Comparison of ENCODE assay signal across 15 mouse cellular contexts in the genomic region with DNA sequence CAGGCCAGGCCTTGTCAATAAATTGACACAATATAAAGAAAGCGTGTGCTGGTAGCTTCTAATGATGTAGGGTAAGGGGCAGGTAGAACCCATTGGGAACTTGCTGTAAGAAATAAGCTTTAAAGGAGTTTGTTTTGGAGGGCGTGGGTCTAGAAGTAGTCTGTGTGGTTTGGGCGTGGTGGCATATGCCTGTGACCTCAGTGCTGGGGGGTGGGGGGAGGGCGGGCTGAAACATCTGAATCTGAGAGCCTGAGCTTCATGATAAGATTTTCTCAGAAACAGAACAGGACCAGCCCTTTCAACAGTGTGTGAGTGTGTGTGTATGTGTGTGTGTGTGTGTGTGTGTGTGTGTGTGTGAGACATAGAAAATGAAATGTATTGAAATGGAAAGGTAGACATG. TPM values are rescaled to one million over a fixed set of nuclear protein-coding genes. Genes with fewer than 3 reads are reported as not detected.
DNase-seq lines count a peak whose midpoint lies in the region; ATAC-seq lines count a peak whose summit lies in the region.
"Had no signal": no experiment of that assay in that cellular context is flagged by ENCODE, and none has a peak within 500 bp of the region (broad histone marks: within the 10 kb centered on the region; RNA-seq: fewer than 3 reads in every experiment).

No protein-coding gene starts in this region.

- peaks cover 18% of the 10 kb centered on the region for H3K4me1 ChIP-seq in liver, embryonic 16.5 days (ENCODE audit: control insufficient read depth, low read depth, low read length)
- H3K4me1 ChIP-seq: embryonic facial prominence, embryonic 12.5 days; lung, embryonic 15.5 days had no signal

- no peaks in the 10 kb centered on the region for H3K9me3 ChIP-seq in liver, embryonic 16.5 days (replicated peaks; ENCODE audit: control insufficient read depth, low read length)
- H3K9me3 ChIP-seq: embryonic facial prominence, embryonic 12.5 days; lung, embryonic 15.5 days had no signal

- no peaks in the 10 kb centered on the region for H3K27me3 ChIP-seq in liver, embryonic 16.5 days (ENCODE audit: control insufficient read depth, insufficient read depth, low read depth, low read length)
- H3K27me3 ChIP-seq: embryonic facial prominence, embryonic 12.5 days; lung, embryonic 15.5 days had no signal

- DNase-seq in 3134 (ENCODE audit: extremely low read depth, insufficient read length, low spot score) = peak; percentile 22
- DNase-seq in CD4-positive, CD25-positive, alpha-beta regulatory T cell, adult 2 months (ENCODE audit: low read depth, low spot score) = peak; percentile 91
- DNase-seq in gastrocnemius, postnatal 4 days (ENCODE audit: low spot score in 2 of 2) = no peak
- DNase-seq in thymus, postnatal 36 days = no peak
- no peak for DNase-seq in embryo, embryonic 9.5 days (ENCODE audit: extremely low spot score)
- DNase-seq in adrenal gland, postnatal 25 days = no peak
- DNase-seq: forebrain, postnatal 0 days; kidney, adult 9 months; right cerebral cortex, adult 18-20 months; thymus, postnatal 4 days had no signal

- H3K36me3 ChIP-seq in liver, embryonic 16.5 days (ENCODE audit: control insufficient read depth, insufficient read depth) = no peaks in the 10 kb centered on the region
- H3K36me3 ChIP-seq: embryonic facial prominence, embryonic 12.5 days; lung, embryonic 15.5 days had no signal

- no peak overlapping the region for H3K9ac ChIP-seq in liver, embryonic 16.5 days (ENCODE audit: low read depth, low read length)
- H3K9ac ChIP-seq: embryonic facial prominence, embryonic 12.5 days; forebrain, postnatal 0 days; lung, embryonic 15.5 days had no signal

- peak overlapping the region; percentile 52 for H3K4me2 ChIP-seq in liver, embryonic 16.5 days (ENCODE audit: low read depth, low read length)
- H3K4me2 ChIP-seq: embryonic facial prominence, embryonic 12.5 days; lung, embryonic 15.5 days had no signal

- 27% methylated on average over 4 of the region's 4 CpGs for WGBS in liver, embryonic 16.5 days (ENCODE audit: insufficient replicate concordance)

- no peak overlapping the region for H3K27ac ChIP-seq in liver, embryonic 16.5 days (ENCODE audit: low read length)
- H3K27ac ChIP-seq: embryonic facial prominence, embryonic 12.5 days; lung, embryonic 15.5 days had no signal

- H3K4me3 ChIP-seq in liver, embryonic 16.5 days (ENCODE audit: low read depth, low read length) = no peak overlapping the region
- H3K4me3 ChIP-seq: embryonic facial prominence, embryonic 12.5 days; lung, embryonic 15.5 days had no signal

- peak; percentile 88 for ATAC-seq in common myeloid progenitor, adult 5-6 weeks (replicated peaks; ENCODE audit: low read depth, poor library complexity, severe bottlenecking)
- peak; percentile 98 for ATAC-seq in liver, embryonic 16.5 days (ENCODE audit: low read depth)
- ATAC-seq: forebrain, postnatal 0 days had no signal

RNA-seq across cellular contexts. Expression of gene Aven, which starts 17.4 kb away (rescaled TPM):
- total RNA-seq in common myeloid progenitor, adult 5-6 weeks (2017) = 31.7 and 35.2 TPM in 2 replicates
- 3.4 and 3.7 TPM in 2 replicates for polyA plus RNA-seq in liver, embryonic 16.5 days (2015; fragmentation: Nextera tagmentation; extraction: Ambion mirVana)
- total RNA-seq in gastrocnemius, postnatal 4 days (2021) = 10 to 100 TPM; 13.7 to 14.4 TPM
- 19.2 and 21.4 TPM in 2 replicates for total RNA-seq in adrenal gland, postnatal 25 days (2021)

RNA-seq across cellular contexts. Expression of gene Chrm5, which starts 29.6 kb away (rescaled TPM):
- not detected in 2 replicates for total RNA-seq in common myeloid progenitor, adult 5-6 weeks (2017)
- not detected in 2 replicates for polyA plus RNA-seq in liver, embryonic 16.5 days (2015; fragmentation: Nextera tagmentation; extraction: Ambion mirVana)
- not detected for total RNA-seq in gastrocnemius, postnatal 4 days (2021)
- total RNA-seq in adrenal gland, postnatal 25 days (2021) = not detected in 2 replicates
- polyA plus RNA-seq: embryonic facial prominence, embryonic 12.5 days; heart, embryonic 16.5 days; lung, embryonic 15.5 days had no signal

RNA-seq across cellular contexts. Expression of gene Emc7, which starts 55.3 kb away (rescaled TPM):
- total RNA-seq in common myeloid progenitor, adult 5-6 weeks (2017) = 8.8 and 13.7 TPM in 2 replicates
- 12.9 and 13.2 TPM in 2 replicates for polyA plus RNA-seq in liver, embryonic 16.5 days (2015; fragmentation: Nextera tagmentation; extraction: Ambion mirVana)
- 10 to 100 TPM; 15.1 to 16.7 TPM for total RNA-seq in gastrocnemius, postnatal 4 days (2021)
- total RNA-seq in adrenal gland, postnatal 25 days (2021) = 28.3 and 30.8 TPM in 2 replicates

Comparison
In these comparisons a context has a peak if more than half of its experiments do, and no peak if none do; other contexts are left out.
1. DNase-seq: peak in 3134 (single experiment) and CD4-positive, CD25-positive, alpha-beta regulatory T cell, adult 2 months (single experiment); none in gastrocnemius, postnatal 4 days (0 of 2), thymus, postnatal 36 days (0 of 2), embryo, embryonic 9.5 days (single experiment) and adrenal gland, postnatal 25 days (single experiment).